Mouse (Mus musculus) liver, embryonic 11.5 days (tissue): ENCODE results near the gene Comt. TPM values are rescaled to one million over a fixed set of nuclear protein-coding genes. Genes with fewer than 3 reads are reported as not detected.

Source experiments
- ATAC-seq: fragments of 200-750 bp; cut with Nextera tagmentation; replicated peaks from 2 replicates; pipeline ENCODE4 v1.8.0; 2017; ENCODE audit warnings: moderate number of reproducible peaks, mild to moderate bottlenecking, moderate TSS enrichment, moderate library complexity; ENCODE audit not compliant: low FRiP score
- DNase-seq: peaks from one replicate; pipeline ENCODE4 v3.0.0-alpha.2; 2017; ENCODE audit warnings: low spot score
- H3K27ac ChIP-seq: fragments of 300-500 bp; sonication (generic); 2 replicates; pipeline ENCODE4 v1.5.1; 2014; ENCODE audit warnings: mild to moderate bottlenecking, low read depth, low read length, control low read depth
- H3K27me3 ChIP-seq: fragments of 300-500 bp; sonication (generic); replicated peaks from 2 replicates; pipeline ENCODE4 v1.6.1; 2014; ENCODE audit warnings: low read length, mixed read lengths; ENCODE audit not compliant: control insufficient read depth, insufficient read depth
- H3K36me3 ChIP-seq: fragments of 300-500 bp; sonication (generic); 2 replicates; pipeline ENCODE4 v1.6.1; 2014; ENCODE audit warnings: mild to moderate bottlenecking, low read length, moderate library complexity, mixed read lengths; ENCODE audit not compliant: control insufficient read depth, insufficient read depth
- H3K4me1 ChIP-seq: fragments of 300-500 bp; sonication (generic); replicated peaks from 2 replicates; pipeline ENCODE4 v1.6.1; 2014; ENCODE audit warnings: low read length, mixed read lengths; ENCODE audit not compliant: control insufficient read depth, insufficient read depth
- H3K4me2 ChIP-seq: fragments of 300-500 bp; sonication (generic); 2 replicates; pipeline ENCODE4 v1.6.1; 2014; ENCODE audit warnings: mild to moderate bottlenecking, control low read depth, moderate library complexity
- H3K4me3 ChIP-seq: fragments of 300-500 bp; sonication (generic); 2 replicates; pipeline ENCODE4 v1.5.1; 2014; ENCODE audit warnings: low read depth, low read length, control low read depth
- H3K9ac ChIP-seq: fragments of 300-500 bp; sonication (generic); 2 replicates; pipeline ENCODE4 v1.6.1; 2014; ENCODE audit warnings: low read depth, low read length, control low read depth
- H3K9me3 ChIP-seq: fragments of 300-500 bp; sonication (generic); 2 replicates; pipeline ENCODE4 v1.6.1; 2016; ENCODE audit warnings: low read length, inconsistent platforms, mixed read lengths; ENCODE audit not compliant: control insufficient read depth
- WGBS: fragments of 180-500 bp; shearing (Covaris S2); extraction: QIAGEN DNeasy Blood & Tissue Kit; methylation state at CpG from one replicate; pipeline ENCODE4 v1.1.7; 2014; 5-methylcytosine and 5-hydroxymethylcytosine counted together
- polyA plus RNA-seq: library from polyadenylated mRNA; unstranded; fragments of >200 nt; fragmentation: Nextera tagmentation; extraction: Ambion mirVana; gene quantifications from 2 replicates; pipeline ENCODE4 v1.2.1, GENCODE M21; 2014

Comt gene
- polyA plus RNA-seq, 1 experiment from 2014 or later: 141 TPM

- H3K9me3 ChIP-seq: no peaks in the 10 kb centered on the region
- ATAC-seq (no peak), DNase-seq (no peak)
- H3K9ac ChIP-seq: no peak overlapping the region
- H3K27me3 ChIP-seq: no peaks in the 10 kb centered on the region
- 75% methylated on average over 8 of the region's 8 CpGs for WGBS
- H3K27ac ChIP-seq: no peak overlapping the region
- H3K4me1 ChIP-seq: peaks cover 17% of the 10 kb centered on the region
- no peaks in the 10 kb centered on the region for H3K36me3 ChIP-seq
- no peak overlapping the region for H3K4me3 ChIP-seq
- H3K4me2 ChIP-seq: no peak overlapping the region
Observed at GRCm38 (mm10) chr16:18379338-18380001, 47.2 kb downstream of the Comt start.

- no peak for DNase-seq
- Histone ChIP-seq H3K27me3 (no peaks in the 10 kb centered on the region), H3K4me1 (peaks cover 16% of the 10 kb centered on the region), H3K36me3 (no peaks in the 10 kb centered on the region), H3K27ac (no peak overlapping the region), H3K9me3 (no peaks in the 10 kb centered on the region), H3K4me2 (no peak overlapping the region), H3K4me3 (no peak overlapping the region), H3K9ac (no peak overlapping the region)
- WGBS: 41% methylated on average over 1 of the region's 1 CpGs
- no peak for ATAC-seq
Observed at GRCm38 (mm10) chr16:18378489-18378888, 48.2 kb downstream of the Comt start.

GRCm38 (mm10) chr16:18377203-18377602, 49.4 kb downstream of the Comt start:
- peak overlapping the region; percentile 28; the same call in 1 of the 2 replicates for H3K27ac ChIP-seq
- no peaks in the 10 kb centered on the region for H3K27me3 ChIP-seq
- H3K4me1 ChIP-seq: peaks cover 14% of the 10 kb centered on the region
- DNase-seq: no peak
- no peaks in the 10 kb centered on the region for H3K9me3 ChIP-seq
- H3K4me2 ChIP-seq: no peak overlapping the region
- H3K9ac ChIP-seq: peak overlapping the region; percentile 45; the same call in 1 of the 2 replicates
- ATAC-seq: peak; percentile 78
- H3K4me3 ChIP-seq: no peak overlapping the region
- 19% methylated on average over 3 of the region's 3 CpGs for WGBS
- no peaks in the 10 kb centered on the region for H3K36me3 ChIP-seq

GRCm38 (mm10) chr16:18376297-18376954, 50.2 kb downstream of the Comt start:
- H3K4me3 ChIP-seq: no peak overlapping the region
- H3K9ac ChIP-seq: no peak overlapping the region
- no peaks in the 10 kb centered on the region for H3K27me3 ChIP-seq
- H3K4me1 ChIP-seq: peaks cover 14% of the 10 kb centered on the region
- H3K36me3 ChIP-seq: no peaks in the 10 kb centered on the region
- 0 out of 2 replicates have a peak, but pooled peaks have one; percentile 29 for ATAC-seq
- no peak overlapping the region for H3K4me2 ChIP-seq
- peak overlapping the region; percentile 28; the same call in 1 of the 2 replicates for H3K27ac ChIP-seq
- H3K9me3 ChIP-seq: no peaks in the 10 kb centered on the region
- no peak for DNase-seq
- WGBS: 54% methylated on average over 7 of the region's 7 CpGs

- WGBS: 84% methylated on average over 4 of the region's 4 CpGs
- H3K4me3 ChIP-seq: no peak overlapping the region
- H3K9me3 ChIP-seq: no peaks in the 10 kb centered on the region
- H3K27me3 ChIP-seq: no peaks in the 10 kb centered on the region
- H3K4me1 ChIP-seq: peaks cover 22% of the 10 kb centered on the region
- H3K4me2 ChIP-seq: no peak overlapping the region
- no peak overlapping the region for H3K9ac ChIP-seq
- no peak for ATAC-seq
- H3K27ac ChIP-seq: no peak overlapping the region
- no peaks in the 10 kb centered on the region for H3K36me3 ChIP-seq
- no peak for DNase-seq
Observed at GRCm38 (mm10) chr16:18373632-18374031, 53.0 kb downstream of the Comt start.

GRCm38 (mm10) chr16:18370197-18370596, 56.5 kb downstream of the Comt start:
- Histone ChIP-seq H3K36me3 (no peaks in the 10 kb centered on the region), H3K9ac (no peak overlapping the region), H3K4me2 (peak overlapping the region; percentile 6; the same call in 1 of the 2 replicates), H3K27me3 (no peaks in the 10 kb centered on the region), H3K9me3 (no peaks in the 10 kb centered on the region), H3K4me1 (peaks cover 8% of the 10 kb centered on the region), H3K27ac (no peak overlapping the region; the same call in 1 of the 2 replicates), H3K4me3 (no peak overlapping the region)
- DNase-seq (no peak), ATAC-seq (peak; percentile 71)
- 54% methylated on average over 3 of the region's 3 CpGs for WGBS

- Histone ChIP-seq H3K9me3 (no peaks in the 10 kb centered on the region), H3K27me3 (no peaks in the 10 kb centered on the region), H3K27ac (no peak overlapping the region), H3K4me3 (no peak overlapping the region), H3K4me1 (peaks cover 8% of the 10 kb centered on the region), H3K4me2 (no peak overlapping the region), H3K36me3 (no peaks in the 10 kb centered on the region), H3K9ac (no peak overlapping the region)
- WGBS: 85% methylated on average over 4 of the region's 4 CpGs
- DNase-seq: no peak
- no peak for ATAC-seq
Observed at GRCm38 (mm10) chr16:18366849-18367248, 59.8 kb downstream of the Comt start.

- Histone ChIP-seq H3K4me2 (no peak overlapping the region), H3K27ac (no peak overlapping the region), H3K9ac (no peak overlapping the region), H3K27me3 (no peaks in the 10 kb centered on the region), H3K9me3 (no peaks in the 10 kb centered on the region), H3K4me1 (no peaks in the 10 kb centered on the region), H3K36me3 (no peaks in the 10 kb centered on the region), H3K4me3 (no peak overlapping the region)
- ATAC-seq (no peak), DNase-seq (no peak)
- 82% methylated on average over 8 of the region's 8 CpGs for WGBS
Observed at GRCm38 (mm10) chr16:18362948-18363347, 63.7 kb downstream of the Comt start.
